Mouse (Mus musculus): Measurements from ENCODE around the gene Trim25. TPM values are rescaled to one million over a fixed set of nuclear protein-coding genes. Genes with fewer than 3 reads are reported as not detected.

The Trim25 gene
- polyA plus RNA-seq, 1 experiment, result 75.1 TPM

DNA sequence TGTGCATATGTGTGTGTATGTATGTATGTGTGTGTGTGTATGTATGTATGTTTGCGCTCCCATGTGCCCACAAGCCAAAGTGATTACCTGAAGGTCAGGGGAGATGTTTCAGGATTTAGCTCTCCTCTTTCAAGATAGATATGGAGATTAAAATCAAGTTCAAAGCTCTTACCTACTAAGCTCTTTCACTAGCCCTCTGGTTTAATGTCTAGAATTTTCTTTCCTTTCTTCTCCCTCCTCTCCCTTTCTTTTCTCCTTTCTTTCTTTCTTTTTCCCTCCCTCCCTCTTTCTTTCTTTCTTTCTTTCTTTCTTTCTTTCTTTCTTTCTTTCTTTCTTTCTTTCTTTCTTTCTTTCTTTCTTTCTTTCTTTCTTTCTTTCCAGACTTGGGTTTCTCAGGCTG is 67.6 kb downstream of the Trim25 start, which contains the start of gene Dgke:
Dgke (minus strand) TSS at position 101 of the 400 bp plus-strand sequence.
- no peak for TF ChIP-seq GATA1 (IDR thresholded peaks at IDR 0.05; ENCODE audit: low read length)

DNA sequence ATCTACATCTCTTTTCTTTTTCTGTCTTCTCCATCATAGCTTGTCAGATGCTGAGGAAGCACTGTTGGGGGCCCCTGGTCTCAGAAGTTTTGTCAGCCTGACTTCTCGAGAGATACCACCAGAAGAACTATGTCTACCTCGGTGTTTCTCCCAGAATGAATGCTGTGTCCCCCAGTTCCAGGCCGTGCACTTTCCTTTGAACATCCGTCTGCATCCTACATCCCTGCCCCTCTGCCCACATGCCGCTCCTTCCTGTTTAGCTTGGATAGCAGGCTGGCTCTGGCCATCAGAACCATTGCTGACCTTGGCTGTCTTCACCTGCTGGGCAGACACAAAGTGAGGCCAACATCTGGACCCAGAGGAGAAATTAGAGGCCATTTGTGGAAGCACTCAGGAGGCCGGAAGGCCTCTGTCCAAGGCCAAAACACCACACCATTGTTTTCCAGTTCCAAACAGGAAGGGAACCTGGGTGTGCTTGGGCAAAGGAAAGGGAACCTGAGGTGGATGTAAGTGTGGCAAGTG is 68.2 kb downstream of the Trim25 start:
- TF ChIP-seq GATA1 (IDR thresholded peaks at IDR 0.05; ENCODE audit: low read length), result no peak

DNA sequence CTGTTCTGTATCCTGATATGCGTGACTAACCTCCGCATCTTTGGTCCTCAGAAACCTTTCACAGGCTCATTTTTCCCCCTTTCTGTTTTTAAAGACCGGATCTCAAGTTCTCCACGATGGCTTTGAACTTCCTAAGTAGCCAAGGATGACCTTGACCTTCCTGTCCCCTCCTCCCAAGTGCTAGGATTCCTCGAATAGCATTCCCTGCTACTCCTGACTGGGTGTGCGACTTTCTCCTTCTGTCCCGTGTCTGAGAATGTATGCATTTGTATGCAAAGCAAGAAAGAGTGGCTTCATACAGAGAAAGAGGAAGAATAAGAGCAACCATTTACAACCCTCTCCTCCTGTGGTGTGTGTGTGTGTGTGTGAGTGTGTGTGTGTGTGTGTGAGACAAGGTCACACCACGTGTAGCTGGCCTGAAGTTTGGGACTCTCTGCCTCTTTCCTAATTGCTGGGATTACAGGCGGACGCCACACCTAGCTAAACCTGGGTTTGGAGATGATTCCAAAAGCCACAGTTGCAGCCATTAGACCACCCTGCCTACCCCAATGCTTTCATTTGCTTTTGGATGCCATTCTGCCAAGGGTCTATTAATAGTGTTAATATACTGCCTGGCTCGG is 68.8 kb downstream of the Trim25 start:
- TF ChIP-seq GATA1 (IDR thresholded peaks at IDR 0.05; ENCODE audit: low read length), result no peak

DNA sequence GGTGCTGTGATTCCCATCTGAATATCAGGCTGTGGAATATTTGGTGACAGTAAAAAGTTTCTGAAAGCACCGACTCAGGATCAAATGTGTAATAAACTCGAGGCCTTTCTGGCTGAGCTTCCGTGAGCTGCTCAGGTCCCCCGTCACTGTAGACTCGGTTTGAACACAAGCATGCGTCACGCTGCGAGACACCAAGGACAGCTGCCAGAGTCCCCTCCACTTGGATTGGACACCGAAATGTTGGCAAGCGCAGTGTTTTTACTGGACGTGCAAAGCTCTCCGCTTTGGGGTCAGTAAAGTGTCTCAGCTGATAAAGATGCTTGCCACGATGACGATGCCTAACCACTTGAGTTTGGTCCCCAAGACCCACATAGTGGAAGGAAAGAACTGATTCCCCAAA is 69.5 kb downstream of the Trim25 start:
- TF ChIP-seq GATA1 (IDR thresholded peaks at IDR 0.05; ENCODE audit: low read length), result no peak

DNA sequence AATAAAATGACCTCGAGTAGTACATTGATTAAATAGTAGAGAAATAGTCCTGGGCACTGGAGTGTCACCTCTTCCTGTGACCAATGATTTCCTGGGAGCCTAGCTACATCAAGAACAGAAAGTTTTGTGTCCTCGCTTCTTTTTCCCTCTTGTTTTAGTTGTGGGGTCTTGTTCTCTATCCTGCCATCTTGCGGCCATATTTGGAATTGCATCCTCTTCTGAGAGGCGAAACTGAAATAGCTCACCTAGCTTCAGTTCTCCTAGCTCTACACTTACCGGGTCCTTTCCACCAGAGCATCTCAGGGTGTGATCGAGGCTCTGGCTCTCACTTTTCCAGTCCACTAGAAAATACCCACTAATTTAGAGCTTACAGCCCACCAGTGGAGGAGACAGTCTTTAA is 70.1 kb downstream of the Trim25 start:
- TF ChIP-seq GATA1 (IDR thresholded peaks at IDR 0.05; ENCODE audit: low read length), result no peak

Other genes with a start within 250 kb of the Trim25 start
- gene Akap1, start 134.8 kb upstream of the Trim25 start, polyA plus RNA-seq (2012), result 16.2 and 17.7 TPM in 2 replicates
- gene Scpep1, start 43.9 kb upstream of the Trim25 start, polyA plus RNA-seq (2012), result 0.62 and 1.1 TPM in 2 replicates
- not detected in 2 replicates for gene Elobl, start 32.4 kb upstream of the Trim25 start, polyA plus RNA-seq (2012)
- gene Coil, start 29.1 kb upstream of the Trim25 start, polyA plus RNA-seq (2012), result 11.5 and 14.3 TPM in 2 replicates
- gene Dgke, start 67.5 kb downstream of the Trim25 start, polyA plus RNA-seq (2012), result 1.7 and 2.1 TPM in 2 replicates
- not detected in 2 replicates for gene Gm525, start 74.5 kb downstream of the Trim25 start, polyA plus RNA-seq (2012)

Data from G1E-ER4 (cell line).